Mouse (Mus musculus) lung, postnatal 0 days (tissue): ENCODE measurements around the gene Bpifb3. TPM values are rescaled to one million over a fixed set of nuclear protein-coding genes. Genes with fewer than 3 reads are reported as not detected.

Source experiments
- ATAC-seq: fragments of 200-750 bp; cut with Nextera tagmentation; 2 replicates; pipeline ENCODE4 v1.8.0; 2017; ENCODE audit warnings: moderate library complexity
- DNase-seq: peaks from one replicate; pipeline ENCODE4 v3.0.0-alpha.2; 2016; ENCODE audit warnings: low spot score
- H3K27ac ChIP-seq: fragments of 300-500 bp; sonication (generic); 2 replicates; pipeline ENCODE4 v1.5.1; 2014; ENCODE audit warnings: antibody characterized with exemption, mild to moderate bottlenecking, low read length, mixed read lengths
- H3K27me3 ChIP-seq: fragments of 300-500 bp; sonication (generic); replicated peaks from 2 replicates; pipeline ENCODE4 v1.6.1; 2014; ENCODE audit warnings: low read length, mixed read lengths; ENCODE audit not compliant: insufficient read depth
- H3K36me3 ChIP-seq: fragments of 300-500 bp; sonication (generic); 2 replicates; pipeline ENCODE4 v1.6.1; 2014; ENCODE audit warnings: low read length, mixed read lengths; ENCODE audit not compliant: insufficient read depth
- H3K4me1 ChIP-seq: fragments of 300-500 bp; sonication (generic); 2 replicates; pipeline ENCODE4 v1.6.1; 2014; ENCODE audit warnings: antibody characterized with exemption, low read depth, low read length, mixed read lengths; ENCODE audit not compliant: insufficient read depth
- H3K4me2 ChIP-seq: fragments of 300-500 bp; sonication (generic); replicated peaks from 2 replicates; pipeline ENCODE4 v1.6.1; 2014; ENCODE audit warnings: low read depth, mild to moderate bottlenecking, low read length, moderate library complexity, mixed read lengths
- H3K4me3 ChIP-seq: fragments of 300-500 bp; sonication (generic); 2 replicates; pipeline ENCODE4 v1.5.1; 2014; ENCODE audit warnings: low read depth, low read length
- H3K9ac ChIP-seq: fragments of 300-500 bp; sonication (generic); replicated peaks from 2 replicates; pipeline ENCODE4 v1.6.1; 2014; ENCODE audit warnings: low read depth, mild to moderate bottlenecking
- H3K9me3 ChIP-seq: fragments of 300-500 bp; sonication (generic); 2 replicates; pipeline ENCODE4 v1.6.1; 2016; ENCODE audit warnings: low read length, mixed read lengths
- CTCF ChIP-seq: IDR thresholded peaks from 2 replicates; pipeline ENCODE4 v1.5.1; 2016; ENCODE audit warnings: antibody characterized with exemption, mild to moderate bottlenecking
- EP300 ChIP-seq: IDR thresholded peaks from 2 replicates; pipeline ENCODE4 v1.6.1; 2016; ENCODE audit warnings: antibody characterized with exemption, mild to moderate bottlenecking, control low read depth
- WGBS: fragments of 180-500 bp; shearing (Covaris S2); extraction: QIAGEN DNeasy Blood & Tissue Kit; methylation state at CpG from one replicate; pipeline ENCODE4 v1.1.7; 2014; 5-methylcytosine and 5-hydroxymethylcytosine counted together
- polyA plus RNA-seq: library from polyadenylated mRNA; unstranded; fragments of >200 nt; fragmentation: Nextera tagmentation; extraction: Ambion mirVana; gene quantifications from 2 replicates; pipeline ENCODE4 v1.2.1, GENCODE M21; 2015

The Bpifb3 gene
- polyA plus RNA-seq, 1 experiment from 2014 or later, result not detected

GRCm38 (mm10) chr2:153974582-153974981 lies 56.6 kb downstream of the Bpifb3 start, which contains the start of gene Bpifa6:
Gene Bpifa6, plus strand, starts transcription at chr2:153974945.
- H3K4me2 ChIP-seq, result no peak within 1 kb of the TSS
- H3K4me1 ChIP-seq, result no peaks in the 10 kb centered on the region
- no peaks in the 10 kb centered on the region for H3K9me3 ChIP-seq
- TF ChIP-seq CTCF (no peak), EP300 (no peak)
- ATAC-seq, result no peak
- no peaks in the 10 kb centered on the region for H3K27me3 ChIP-seq
- no peak within 1 kb of the TSS for H3K27ac ChIP-seq
- H3K36me3 ChIP-seq, result no peaks in the 10 kb centered on the region
- no peak within 1 kb of the TSS for H3K9ac ChIP-seq
- no peak for DNase-seq
- 55% methylated on average over 5 of the region's 5 CpGs for WGBS
- no peak within 1 kb of the TSS for H3K4me3 ChIP-seq

Other genes starting within 250 kb of the Bpifb3 start
- 0.10 and 0.15 TPM in 2 replicates for gene Dnmt3c, start 221.6 kb upstream of the Bpifb3 start, polyA plus RNA-seq
- 145 and 164 TPM in 2 replicates for gene Mapre1, start 177.0 kb upstream of the Bpifb3 start, polyA plus RNA-seq
- 0.05 TPM in 1 of 2 replicates, not detected in the other for gene Efcab8, start 138.3 kb upstream of the Bpifb3 start, polyA plus RNA-seq
- not detected in 2 replicates for gene Sun5, start 47.1 kb upstream of the Bpifb3 start, polyA plus RNA-seq
- gene Bpifb2, start 43.2 kb upstream of the Bpifb3 start, polyA plus RNA-seq, result not detected in 2 replicates
- gene Bpifb6, start 17.8 kb upstream of the Bpifb3 start, polyA plus RNA-seq, result not detected in 2 replicates
- not detected in 2 replicates for gene Bpifb4, start 20.0 kb downstream of the Bpifb3 start, polyA plus RNA-seq
- not detected in 2 replicates for gene Bpifa6, start 56.7 kb downstream of the Bpifb3 start, polyA plus RNA-seq
- not detected in 2 replicates for gene Bpifa2, start 90.0 kb downstream of the Bpifb3 start, polyA plus RNA-seq
- gene Bpifa3, start 212.1 kb downstream of the Bpifb3 start, polyA plus RNA-seq, result not detected in 2 replicates
- gene Bpifa1, start 224.7 kb downstream of the Bpifb3 start, polyA plus RNA-seq, result 5.1 and 5.4 TPM in 2 replicates
- gene Bpifa5, start 244.4 kb downstream of the Bpifb3 start, polyA plus RNA-seq, result not detected in 2 replicates